Comparison of ENCODE assay signal across 21 mouse cellular contexts in genomic region chr3:104896141-104896540, GRCm38 (mm10).
"Had no signal": no experiment of that assay in that cellular context is flagged by ENCODE, and none has a peak within 500 bp of the region (broad histone marks: within the 10 kb centered on the region; RNA-seq: fewer than 3 reads in every experiment).

No protein-coding gene starts in this region.

- H3K27ac ChIP-seq: kidney, postnatal 0 days; limb, embryonic 12.5 days; limb, embryonic 15.5 days; liver, embryonic 14.5 days; neural tube, embryonic 13.5 days; stomach, postnatal 0 days had no signal

- ATAC-seq: intestine, postnatal 0 days; liver, postnatal 0 days had no signal

- H3K4me1 ChIP-seq: limb, embryonic 12.5 days; limb, embryonic 15.5 days; neural tube, embryonic 13.5 days had no signal

- H3K4me3 ChIP-seq: limb, embryonic 12.5 days; limb, embryonic 15.5 days; myocyte; neural tube, embryonic 13.5 days had no signal

- DNase-seq: kidney, adult 2 months; kidney, postnatal 36 days; left cerebral cortex, postnatal 4 days; liver, postnatal 0 days; lung, postnatal 14 days; lung, postnatal 4 days; midbrain, embryonic 14.5 days; retina, postnatal 1 day; thymus, adult 2 months; thymus, postnatal 14 days; thymus, postnatal 4 days had no signal

- H3K9ac ChIP-seq: limb, embryonic 12.5 days; limb, embryonic 15.5 days; liver, embryonic 14.5 days; liver, postnatal 0 days; neural tube, embryonic 13.5 days had no signal

- H3K27me3 ChIP-seq: limb, embryonic 12.5 days; limb, embryonic 15.5 days; neural tube, embryonic 13.5 days had no signal

- H3K4me2 ChIP-seq: limb, embryonic 12.5 days; limb, embryonic 15.5 days; liver, embryonic 11.5 days; midbrain, embryonic 11.5 days; neural tube, embryonic 13.5 days had no signal

- H3K9me3 ChIP-seq: limb, embryonic 12.5 days; limb, embryonic 15.5 days; neural tube, embryonic 13.5 days had no signal
